Mouse (Mus musculus) heart, postnatal 14 days (tissue): ENCODE results near the gene Ssu72. TPM values are rescaled to one million over a fixed set of nuclear protein-coding genes. Genes with fewer than 3 reads are reported as not detected.
A peak's percentile ranks its signal among the peaks of the same experiment; 100 is the strongest.
"Not testable (repeated sequence)": the region's sequence is repeated elsewhere in the genome, so short reads cannot be mapped to it uniquely, and the experiment has no call there.

Experiments
- DNase-seq, 2 experiments: peaks; one replicate each; pipeline ENCODE4 v3.0.0; 2021 to 2022
- intact Hi-C: fragments of 180-260 bp; cut with DNase I; formaldehyde crosslinking; loops from one replicate; pipeline ENCODE4 v1.15.1; 2025
- total RNA-seq, 2 experiments: library from RNA; stranded (reverse); gene quantifications; 2 replicates each; pipeline ENCODE4 v1.2.3; 2021

Ssu72 gene
- total RNA-seq, 2 experiments from 2014 or later = 44.3 to 48.6 TPM

DNA sequence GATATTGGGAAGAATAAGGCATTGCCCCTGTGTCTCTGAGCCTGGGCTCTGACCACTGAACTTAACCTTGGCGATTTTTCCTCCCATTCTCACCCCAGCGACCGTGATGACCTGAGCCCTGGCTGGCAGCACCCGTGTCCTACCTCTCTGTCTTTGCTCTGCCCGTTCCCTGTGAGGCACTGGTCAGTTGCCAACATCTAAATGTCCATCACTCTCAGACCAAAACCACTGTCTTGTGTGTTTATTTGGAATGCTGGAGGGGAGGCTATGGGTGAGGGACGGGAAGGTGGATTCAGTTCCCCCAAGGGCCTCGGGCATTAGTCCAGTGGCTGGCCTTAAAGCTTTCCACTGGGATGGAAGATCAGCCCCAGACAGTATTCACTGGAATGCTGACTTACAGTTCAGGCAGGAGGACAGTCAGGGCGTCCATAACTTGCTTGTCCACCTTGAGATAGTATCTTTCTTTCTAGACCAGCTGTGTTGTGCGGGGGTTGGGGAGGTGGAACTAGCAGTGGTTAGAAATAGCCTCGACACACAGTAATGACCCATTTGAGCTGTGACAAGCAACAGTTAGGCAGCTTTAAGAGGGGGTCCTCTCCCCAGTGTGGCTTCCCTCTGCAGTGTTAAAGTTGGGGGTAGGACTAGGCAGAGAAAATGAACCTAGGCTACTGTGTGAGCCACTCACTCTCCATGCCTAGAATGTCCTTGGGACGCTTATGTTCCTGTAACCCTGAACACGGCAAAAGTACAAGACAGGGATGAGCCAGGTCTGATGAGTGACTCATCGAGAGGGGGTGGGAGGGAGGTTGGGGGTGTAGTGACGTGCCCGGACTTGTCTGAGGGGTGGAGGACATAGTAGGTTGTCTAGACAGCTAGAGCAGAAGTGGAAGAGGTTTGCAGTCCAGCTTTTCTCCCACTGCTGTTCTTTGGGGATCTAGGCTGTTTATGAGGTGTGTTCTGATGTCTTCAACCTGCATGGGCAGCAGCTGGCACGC is 8.0 kb upstream of the Ssu72 start:
- intact Hi-C loops = loop anchor here (5.0 kb wide), 1 partner anchor 214 kb away; no protein-coding TSS in a partner anchor
- no peak for DNase-seq

DNA sequence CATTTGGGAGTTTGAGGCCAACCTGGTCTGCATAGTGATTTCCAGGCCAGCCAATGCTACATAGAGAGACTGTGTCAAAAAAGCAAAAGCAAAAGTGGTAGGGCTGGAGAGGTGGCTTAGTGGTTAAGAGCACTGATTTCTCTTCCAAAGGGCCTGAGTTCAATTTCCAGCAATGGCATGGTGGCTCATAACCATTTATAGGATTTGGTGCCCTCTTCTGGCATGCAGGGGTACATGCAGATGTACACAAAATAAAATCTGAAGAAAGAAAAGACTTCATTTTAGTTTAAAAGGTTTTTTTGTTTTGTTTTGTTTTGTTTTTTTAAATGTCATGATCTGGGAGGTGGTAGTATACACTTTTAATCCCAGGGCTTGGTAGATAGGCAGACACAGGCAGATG is 4.2 kb upstream of the Ssu72 start:
- intact Hi-C loops = no loop called here
- no peak for DNase-seq

DNA sequence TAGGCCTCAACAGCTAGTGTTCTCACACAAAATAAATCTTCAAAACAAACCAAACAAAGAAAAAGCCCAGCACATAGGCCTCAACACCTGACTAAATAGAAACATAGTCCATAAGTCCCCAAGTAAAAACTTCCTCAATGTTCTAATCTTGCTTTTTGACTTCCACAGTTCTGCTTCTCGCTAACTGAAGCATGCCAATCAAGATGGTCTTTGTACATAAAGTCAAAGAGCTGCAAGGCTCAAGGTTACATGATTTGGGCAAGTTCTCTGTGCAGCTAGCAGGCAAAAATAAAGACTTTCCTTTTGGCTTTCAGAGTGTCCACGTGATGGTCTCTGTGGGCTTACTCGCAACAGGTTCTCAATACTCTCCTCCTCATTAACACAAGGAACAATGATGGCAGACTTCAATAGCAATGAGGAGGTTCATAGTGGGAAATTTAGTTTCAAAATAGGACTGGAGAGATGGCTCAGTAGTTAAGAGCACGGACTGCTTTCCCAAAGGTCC is 1.1 kb upstream of the Ssu72 start:
- intact Hi-C loops = no loop called here
- DNase-seq = no peak

DNA sequence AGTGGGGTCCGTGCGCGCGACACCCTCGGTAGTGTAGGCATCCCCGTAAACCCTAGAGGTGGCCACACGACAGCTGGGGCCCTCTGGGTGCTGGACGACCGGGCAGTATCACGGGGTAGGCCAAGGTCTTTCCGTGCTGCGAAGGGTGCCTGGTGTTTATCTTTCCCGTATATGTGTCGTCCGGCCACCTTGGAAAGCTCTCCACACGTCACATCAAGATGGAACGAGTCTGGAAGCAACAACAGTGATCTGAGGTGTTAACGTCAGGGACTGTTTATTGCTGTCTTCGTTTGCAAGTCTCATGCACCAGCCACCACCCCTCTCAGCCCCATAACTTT is 961 bp downstream of the Ssu72 start:
- DNase-seq = no peak
- intact Hi-C loops = no loop called here

DNA sequence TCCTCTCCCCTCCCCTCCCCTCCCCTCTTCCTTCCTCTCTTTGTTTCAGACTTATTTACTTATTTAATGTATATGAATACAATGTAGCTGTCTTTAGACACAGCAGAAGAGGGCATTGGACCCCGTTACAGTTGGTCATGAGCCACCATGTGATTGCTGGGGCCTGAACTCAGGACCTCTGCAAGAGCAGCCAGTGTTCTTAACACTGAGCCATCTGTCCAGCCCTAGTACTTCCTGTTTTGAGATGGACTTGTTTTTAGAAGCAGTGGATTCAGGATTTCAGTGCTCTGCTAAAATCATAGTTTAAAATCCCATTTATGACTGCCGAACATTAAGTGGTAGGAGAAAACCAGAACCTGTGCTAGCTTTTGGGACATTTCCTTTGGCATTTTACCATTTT is 4.0 kb downstream of the Ssu72 start:
- intact Hi-C loops = no loop called here
- DNase-seq = no peak

DNA sequence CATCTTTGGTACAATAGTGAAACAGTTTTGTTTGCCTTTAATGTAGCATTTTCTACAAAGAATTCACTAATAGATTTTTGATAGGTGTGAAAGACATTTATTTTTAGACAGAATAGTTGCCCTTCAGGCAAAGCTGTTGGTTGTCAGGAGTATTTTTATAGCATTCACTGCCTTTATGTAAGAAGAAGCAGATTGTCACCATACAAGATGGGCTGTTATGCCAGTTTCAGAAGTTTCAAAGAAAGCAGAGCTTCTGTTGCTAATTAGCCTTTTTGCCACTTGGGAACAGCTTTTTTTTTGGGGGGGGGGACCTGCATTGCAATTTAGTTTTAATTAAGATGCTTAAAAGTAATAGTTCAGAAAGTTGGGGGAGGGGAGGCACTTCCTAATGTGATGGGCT is 4.4 kb downstream of the Ssu72 start:
- DNase-seq = no peak
- intact Hi-C loops = no loop called here

DNA sequence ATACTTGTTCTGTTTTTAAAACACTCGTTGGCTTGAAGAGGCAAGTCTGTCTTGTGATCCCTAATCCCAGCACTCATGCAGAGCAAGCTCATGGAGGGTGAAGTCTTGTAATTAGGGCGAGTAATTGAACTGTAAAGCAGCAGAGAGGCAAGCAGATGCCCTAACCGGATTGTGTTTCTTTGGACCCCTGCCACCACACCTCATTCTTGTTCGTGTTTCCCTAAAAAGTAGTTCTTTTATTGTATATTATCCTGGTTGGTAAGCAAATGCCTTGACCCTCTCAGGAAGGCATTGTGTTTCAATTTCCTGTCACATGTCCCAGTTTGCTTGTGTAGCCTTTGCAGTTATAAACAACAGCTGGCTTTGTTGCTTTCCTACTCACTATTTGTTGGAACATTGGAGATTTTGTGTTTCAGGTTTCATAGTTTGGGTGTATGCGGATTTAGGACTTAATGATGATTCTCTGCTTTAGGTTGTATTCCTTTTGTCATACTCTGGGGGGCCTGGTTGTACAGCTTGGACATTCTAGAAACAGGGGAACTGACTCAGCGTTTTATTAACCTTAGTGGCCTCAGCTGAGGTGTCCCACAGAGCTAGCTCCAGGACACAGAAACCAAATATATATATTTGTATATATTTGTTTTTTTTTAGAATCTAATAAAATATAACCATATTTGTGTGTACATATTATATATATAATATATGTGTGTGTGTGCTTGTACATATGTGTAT is 6.1 kb downstream of the Ssu72 start:
- intact Hi-C loops = no loop called here

DNA sequence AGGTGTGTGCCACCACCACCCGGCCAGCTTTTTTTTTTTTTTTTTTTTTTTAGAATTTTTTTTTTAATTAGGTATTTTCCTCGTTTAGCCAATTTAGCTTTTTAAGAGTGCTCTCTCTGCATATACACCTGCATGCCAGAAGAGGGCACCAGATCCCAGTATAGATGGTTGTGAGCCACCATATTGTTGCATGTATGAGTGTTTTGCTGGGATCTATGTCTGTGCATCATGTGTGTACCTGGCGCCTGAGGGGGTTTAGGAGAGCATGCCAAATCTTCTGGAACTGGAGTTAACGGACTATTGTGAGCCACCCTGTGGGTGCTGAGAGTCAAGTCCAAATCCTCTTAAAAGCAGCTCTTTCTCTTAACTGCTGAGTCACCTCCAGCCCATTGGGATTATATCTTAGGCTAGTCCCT is 17.1 kb downstream of the Ssu72 start:
- intact Hi-C loops = loop anchor here (2.0 kb wide), 1 partner anchor 49 kb away; no protein-coding TSS in a partner anchor
- DNase-seq = peak in 1 of 2 experiments; percentile 26

More for the DNA sequence above, 6.1 kb downstream of the Ssu72 start:
- DNase-seq = peak in 1 of 2 experiments; percentile 23

DNA sequence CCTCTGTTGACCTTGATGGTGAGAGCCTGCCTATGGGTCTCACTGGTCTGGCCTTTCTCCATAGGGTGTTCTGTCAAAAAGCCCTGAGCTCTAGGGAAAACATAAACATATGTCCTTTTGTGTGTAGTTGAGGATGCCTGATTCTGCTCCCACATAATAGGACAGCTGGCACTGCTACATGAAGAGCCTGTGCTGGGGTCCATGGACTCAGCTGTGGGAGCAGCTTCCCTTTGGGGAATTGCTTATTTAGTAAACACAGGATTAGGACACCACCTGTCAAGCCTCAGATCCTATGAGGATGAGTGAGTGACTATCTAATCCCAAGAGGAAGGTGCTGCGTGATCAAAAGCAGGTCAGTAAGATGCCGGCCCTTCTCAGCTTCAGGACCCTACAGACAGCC is 23.4 kb downstream of the Ssu72 start:
- no peak for DNase-seq
- intact Hi-C loops = no loop called here

DNA sequence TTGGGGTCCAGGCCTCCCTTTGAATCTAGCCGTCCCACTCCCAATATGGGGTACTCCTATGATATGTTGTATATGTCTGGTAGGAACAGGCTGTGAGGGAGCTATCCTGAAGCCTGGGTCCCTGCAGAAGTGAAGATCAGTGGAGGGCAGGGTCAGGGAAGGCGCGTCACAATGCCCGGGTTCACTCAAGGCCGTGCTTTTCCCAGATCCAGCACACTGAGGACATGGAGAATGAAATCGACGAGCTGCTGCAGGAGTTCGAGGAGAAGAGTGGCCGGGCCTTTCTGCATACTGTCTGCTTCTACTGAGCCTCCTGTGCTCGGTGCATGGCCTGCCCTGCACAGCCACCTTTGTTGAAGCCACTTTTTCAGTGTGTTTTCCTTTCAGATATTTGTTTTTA is 28.7 kb downstream of the Ssu72 start:
- intact Hi-C loops = no loop called here
- DNase-seq = no peak

DNA sequence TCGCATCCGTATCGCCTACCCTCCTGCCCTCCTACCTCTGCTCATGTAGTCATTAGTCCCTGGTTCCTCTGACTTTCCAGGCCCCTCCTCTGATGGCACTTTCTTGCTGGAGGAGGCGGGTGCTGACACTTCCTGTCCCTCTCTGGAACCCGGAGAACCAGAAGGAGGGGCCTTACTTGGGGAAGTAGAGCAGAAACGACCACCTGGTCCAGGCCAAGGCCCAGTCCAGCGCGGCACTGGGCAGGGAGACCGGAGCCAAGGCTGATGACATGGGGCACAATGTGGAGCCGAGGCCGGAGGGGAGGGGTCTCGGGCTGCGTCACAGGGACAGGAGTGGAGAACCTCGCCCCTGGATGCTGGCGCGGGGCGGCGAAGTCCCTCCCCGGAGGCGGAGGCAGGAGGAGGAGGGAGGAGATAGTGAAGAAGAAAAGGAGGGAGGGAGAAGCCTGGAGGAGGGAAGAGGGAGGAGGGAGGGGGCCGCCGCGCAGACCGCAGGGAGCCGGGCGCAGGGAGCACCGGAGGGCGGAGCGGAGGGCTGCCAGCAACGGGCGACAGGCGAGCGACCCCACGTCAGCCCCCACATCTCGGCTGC is 29.8 kb downstream of the Ssu72 start, which contains the start of gene Tmem240:
Gene Tmem240, plus strand, starts transcription at position 451 of the 592 bp plus-strand sequence.
- intact Hi-C loops = no loop called here
- peak; percentile 86 to 89 for DNase-seq

DNA sequence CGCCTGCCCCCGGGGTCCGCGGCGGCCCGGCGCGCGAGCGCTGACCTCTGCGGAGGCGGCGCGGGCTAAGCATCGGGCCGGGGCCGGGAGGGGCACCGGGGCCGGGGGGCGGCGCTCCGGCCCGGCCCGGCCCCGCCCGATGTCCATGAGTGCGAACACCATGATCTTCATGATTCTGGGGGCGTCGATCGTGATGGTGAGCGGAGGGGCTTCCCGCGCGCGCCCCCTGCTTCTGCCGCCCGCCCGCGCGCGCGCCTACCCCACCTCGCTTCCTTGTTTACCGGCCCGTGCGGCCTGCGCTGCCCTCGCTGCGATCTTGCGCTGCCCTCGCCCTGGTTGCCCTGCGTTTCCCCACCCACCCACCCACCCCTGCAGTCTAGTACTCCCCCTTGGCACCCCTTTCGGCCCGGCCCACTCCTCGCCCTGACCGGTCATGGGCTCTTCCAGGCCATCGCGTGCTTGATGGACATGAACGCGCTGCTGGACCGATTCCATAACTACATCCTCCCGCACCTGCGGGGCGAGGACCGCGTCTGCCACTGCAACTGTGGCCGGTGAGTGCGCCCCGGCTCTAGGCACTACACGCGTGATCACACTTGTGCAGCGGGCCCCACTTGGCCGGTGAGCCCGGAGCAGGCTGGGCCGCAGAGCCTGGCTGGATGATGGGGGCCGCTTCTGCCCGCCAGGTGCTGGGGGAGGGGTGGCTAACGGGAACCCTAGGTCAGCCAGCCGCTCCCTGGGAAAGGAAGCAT is 30.5 kb downstream of the Ssu72 start:
- peak; percentile 38 to 45 for DNase-seq

DNA sequence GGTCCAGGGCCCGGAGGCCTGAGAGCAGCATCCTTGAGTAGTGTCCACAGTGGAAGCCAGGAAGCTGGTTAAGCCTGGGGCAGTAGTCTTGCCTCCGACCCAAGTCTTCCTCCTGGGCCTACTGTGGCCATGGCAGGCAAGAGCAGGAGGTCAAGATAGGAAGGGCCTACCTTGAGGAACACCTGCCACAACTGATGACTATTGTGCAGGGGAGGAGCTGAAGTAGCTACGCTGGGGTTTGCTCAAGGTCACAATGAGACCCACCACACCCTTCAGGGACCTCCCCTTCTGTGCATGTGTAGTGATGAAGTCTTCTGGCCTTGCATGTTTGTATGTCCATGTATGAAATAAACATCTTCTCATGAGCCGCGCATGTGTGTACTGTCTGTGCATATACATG is 31.2 kb downstream of the Ssu72 start:
- no peak for DNase-seq
- intact Hi-C loops = no loop called here

More for the DNA sequence above, 30.5 kb downstream of the Ssu72 start:
- intact Hi-C loops = no loop called here

DNA sequence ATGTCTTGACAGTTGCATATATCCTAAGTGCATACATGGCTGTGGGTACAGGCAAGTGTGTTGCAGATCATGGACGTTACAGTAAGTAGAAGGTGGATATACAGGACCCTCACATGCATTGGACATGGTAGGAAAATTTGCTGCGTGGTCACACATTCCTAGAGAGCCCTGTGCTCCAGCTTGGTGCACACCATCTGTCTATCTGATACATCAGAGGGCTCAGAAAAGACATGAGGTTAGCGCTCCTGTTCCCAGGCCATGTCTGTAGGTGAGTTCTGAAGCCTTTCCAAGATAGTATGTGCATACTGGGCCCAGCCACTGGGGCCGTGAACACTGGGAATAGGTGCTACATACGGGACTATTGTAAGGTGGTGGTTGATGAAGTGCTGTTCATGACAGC is 31.8 kb downstream of the Ssu72 start:
- intact Hi-C loops = no loop called here
- DNase-seq = no peak

DNA sequence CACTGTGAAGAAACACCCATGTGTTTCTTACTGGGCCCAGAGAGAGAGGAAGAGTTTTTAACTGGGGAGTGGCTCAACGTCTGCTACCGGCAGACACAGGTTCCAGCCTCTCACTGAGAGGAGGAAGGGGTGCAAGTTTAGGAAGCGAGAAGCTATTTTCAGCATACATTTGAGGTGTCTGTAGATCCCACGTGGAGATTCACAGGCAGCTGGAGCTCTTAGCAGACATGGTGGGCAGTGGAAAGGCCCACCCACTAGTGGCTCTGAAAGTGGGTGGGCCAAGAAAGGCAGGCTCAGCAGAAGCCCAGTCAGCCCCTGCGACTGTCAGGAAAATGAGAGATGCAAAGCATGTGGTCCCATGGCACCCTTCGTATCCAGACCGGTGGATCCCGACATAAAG is 33.7 kb downstream of the Ssu72 start:
- intact Hi-C loops = no loop called here
- DNase-seq = no peak

DNA sequence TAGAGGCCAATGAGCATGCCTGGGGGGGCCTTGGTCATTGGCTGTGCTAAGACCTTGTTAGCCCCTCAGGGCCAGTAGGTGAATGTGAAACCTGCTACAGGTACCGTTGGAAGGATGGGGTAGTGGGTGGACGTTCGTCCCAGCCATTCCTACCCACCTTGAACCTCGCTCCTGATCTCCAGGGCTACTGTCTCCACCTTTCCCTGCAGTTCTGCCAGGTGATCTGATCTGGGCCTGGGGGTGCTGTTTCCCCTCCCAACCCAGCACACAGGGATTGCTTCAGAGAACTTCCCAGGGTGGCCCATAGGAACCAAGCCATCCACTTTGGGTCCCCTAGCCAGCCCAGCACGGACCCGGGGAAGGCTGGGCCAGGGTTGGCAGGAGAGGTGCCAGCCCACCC is 34.6 kb downstream of the Ssu72 start:
- no peak for DNase-seq
- intact Hi-C loops = no loop called here

DNA sequence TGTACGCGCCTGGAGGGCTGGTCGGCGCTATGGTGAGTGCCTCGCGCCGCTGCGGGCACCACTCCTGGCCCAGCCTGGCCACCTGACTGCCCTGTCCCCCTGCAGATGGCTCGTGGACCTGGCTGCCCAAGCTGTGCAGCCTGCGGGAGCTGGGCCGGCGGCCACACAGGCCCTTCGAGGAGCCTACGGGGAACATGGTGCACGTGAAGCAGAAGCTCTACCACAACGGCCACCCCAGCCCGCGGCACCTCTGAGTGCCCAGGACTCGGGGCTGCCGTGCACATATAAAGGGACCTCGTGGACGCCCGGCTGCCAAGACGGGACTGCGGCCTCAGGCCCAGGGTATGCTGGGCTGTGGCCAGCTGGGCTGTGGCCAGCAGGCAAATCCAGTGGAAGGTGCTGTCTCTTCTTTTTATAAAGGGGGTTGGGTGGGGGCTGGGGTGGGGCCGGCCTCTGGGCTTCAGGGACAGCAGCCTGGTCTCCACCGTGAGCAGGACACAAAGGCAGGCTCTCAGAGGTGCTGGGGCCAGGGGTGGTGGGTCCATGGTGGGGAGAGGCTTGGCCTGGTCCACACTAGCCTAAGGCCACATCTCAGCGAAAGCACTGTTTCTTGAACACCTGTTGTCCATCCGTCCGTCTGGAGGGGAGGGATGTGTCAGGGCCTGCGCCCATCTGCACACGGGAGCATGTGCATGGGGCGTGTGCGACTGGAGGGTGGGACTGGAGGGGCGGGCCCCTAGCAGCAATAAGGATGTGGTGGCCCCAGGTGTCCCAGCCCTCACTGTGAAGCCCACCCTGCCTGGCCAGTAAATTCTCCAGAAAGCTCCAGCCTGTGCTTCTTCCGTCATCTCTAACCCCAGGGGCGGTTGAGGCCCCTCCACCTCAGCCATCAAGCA is 35.4 kb downstream of the Ssu72 start:
- intact Hi-C loops = no loop called here
- DNase-seq = peak; percentile 50 to 59

DNA sequence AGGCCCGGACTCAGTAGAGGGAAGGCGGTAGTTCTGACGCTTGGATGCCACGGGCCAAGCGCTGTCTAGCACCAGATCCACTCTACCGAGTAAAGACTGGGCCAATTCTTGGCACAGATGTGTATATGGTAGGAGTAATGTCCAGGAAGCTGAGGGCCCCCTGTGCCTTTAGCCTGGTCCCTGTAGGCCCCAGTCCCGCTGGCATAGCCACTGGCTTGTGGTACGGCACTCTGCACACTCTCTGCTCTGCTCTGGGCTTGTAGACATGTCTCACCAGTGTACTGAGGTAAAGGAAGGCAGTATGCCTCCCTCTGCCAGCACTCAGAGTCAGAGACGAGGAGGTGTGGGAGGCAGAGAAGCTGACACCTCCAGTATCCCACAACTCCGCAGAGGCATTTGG is 36.1 kb downstream of the Ssu72 start:
- DNase-seq, intact Hi-C loops: not testable (repeated sequence)

DNA sequence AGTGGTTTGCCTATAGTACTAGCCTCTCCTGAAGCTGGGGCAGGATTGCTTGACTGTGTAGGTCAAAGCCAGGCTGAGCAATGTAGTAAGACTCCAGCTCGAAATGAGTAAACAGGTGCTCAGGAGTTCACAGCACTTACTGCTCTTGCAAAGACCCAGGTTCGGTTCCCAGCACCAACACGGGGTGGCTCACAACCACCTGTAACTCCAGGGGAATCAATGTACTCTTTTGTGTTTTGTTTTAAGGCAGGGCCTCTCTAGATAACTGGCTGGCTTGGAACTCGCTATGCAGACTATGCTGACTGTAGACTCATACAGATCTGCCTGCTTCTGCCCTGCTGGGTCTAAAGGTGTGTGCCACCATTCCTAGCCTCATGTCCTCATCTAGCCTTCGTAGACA is 38.1 kb downstream of the Ssu72 start:
- intact Hi-C loops = no loop called here
- DNase-seq = no peak
